Mouse (Mus musculus) liver, adult 2 months (tissue): Measurements from ENCODE around the gene Tbx2.

Experiments used
- CTCF ChIP-seq: fragments of 200-500 bp; IDR thresholded peaks from 2 replicates; pipeline ENCODE4 v1.5.1; 2011; ENCODE audit warnings: low read depth, low read length, control low read depth
- POLR2A ChIP-seq: fragments of 200-500 bp; IDR thresholded peaks from 2 replicates; pipeline ENCODE4 v1.6.1; 2011; ENCODE audit warnings: low read length, control low read depth; ENCODE audit not compliant: insufficient read depth; ENCODE audit errors: extremely low read depth

DNA sequence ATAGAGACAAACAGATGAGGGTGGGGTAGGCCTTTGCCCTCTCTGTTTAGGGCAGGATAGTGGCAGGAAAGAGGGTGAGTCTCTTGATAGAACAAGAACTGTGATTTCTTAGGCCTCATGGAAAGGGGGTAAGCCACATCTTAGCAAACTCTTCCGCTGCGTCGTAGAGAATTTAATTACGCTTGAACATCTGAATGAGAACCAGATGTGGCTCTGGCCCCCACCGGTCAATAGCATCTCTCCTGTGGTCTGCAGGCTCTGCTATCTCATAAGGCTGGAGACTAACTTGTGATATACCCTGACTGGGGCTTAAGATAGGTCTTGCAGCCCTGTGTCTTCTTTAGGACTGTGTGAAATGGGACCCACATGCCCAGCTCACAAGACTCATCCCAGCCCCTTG is 15.9 kb upstream of the Tbx2 start:
- TF ChIP-seq POLR2A, result no peak
- TF ChIP-seq CTCF, result no peak
